Mouse (Mus musculus) central nervous system, embryonic 14 days (tissue): ENCODE measurements around the gene Ttc39a. TPM values are rescaled to one million over a fixed set of nuclear protein-coding genes. Genes with fewer than 3 reads are reported as not detected.

ENCODE experiments used
- polyA plus RNA-seq: library from polyadenylated mRNA; depleted of rRNA; stranded (reverse); fragments of >200 nt; gene quantifications from 2 replicates; pipeline ENCODE4 v1.2.3, GENCODE M21; 2012; rRNA removed

Ttc39a gene
- polyA plus RNA-seq: 1.2 and 2.3 TPM in 2 replicates

GRCm38 (mm10) chr4:109406486-109407175 is at the start of gene Ttc39a:
TSS of gene Ttc39a (plus strand) at chr4:109406623.

GRCm38 (mm10) chr4:109484621-109485020 is 78.2 kb downstream of the Ttc39a start, which contains the start of gene Rnf11:
TSS of gene Rnf11 (minus strand) at chr4:109484728.

Other genes starting within 250 kb of the Ttc39a start
- gene Osbpl9, start 204.4 kb upstream of the Ttc39a start, polyA plus RNA-seq: 96.6 and 102 TPM in 2 replicates
- 0.74 and 0.75 TPM in 2 replicates for gene Calr4, start 172.1 kb upstream of the Ttc39a start, polyA plus RNA-seq
- gene Eps15, start 126.4 kb upstream of the Ttc39a start, polyA plus RNA-seq: 54.2 and 57.2 TPM in 2 replicates
- gene Rnf11, start 78.1 kb downstream of the Ttc39a start, polyA plus RNA-seq: 67.8 and 74.3 TPM in 2 replicates
- gene 4930522H14Rik, start 124.7 kb downstream of the Ttc39a start, polyA plus RNA-seq: not detected in 2 replicates